Mouse (Mus musculus): ENCODE data around the gene Sema7a.

Sema7a gene

DNA sequence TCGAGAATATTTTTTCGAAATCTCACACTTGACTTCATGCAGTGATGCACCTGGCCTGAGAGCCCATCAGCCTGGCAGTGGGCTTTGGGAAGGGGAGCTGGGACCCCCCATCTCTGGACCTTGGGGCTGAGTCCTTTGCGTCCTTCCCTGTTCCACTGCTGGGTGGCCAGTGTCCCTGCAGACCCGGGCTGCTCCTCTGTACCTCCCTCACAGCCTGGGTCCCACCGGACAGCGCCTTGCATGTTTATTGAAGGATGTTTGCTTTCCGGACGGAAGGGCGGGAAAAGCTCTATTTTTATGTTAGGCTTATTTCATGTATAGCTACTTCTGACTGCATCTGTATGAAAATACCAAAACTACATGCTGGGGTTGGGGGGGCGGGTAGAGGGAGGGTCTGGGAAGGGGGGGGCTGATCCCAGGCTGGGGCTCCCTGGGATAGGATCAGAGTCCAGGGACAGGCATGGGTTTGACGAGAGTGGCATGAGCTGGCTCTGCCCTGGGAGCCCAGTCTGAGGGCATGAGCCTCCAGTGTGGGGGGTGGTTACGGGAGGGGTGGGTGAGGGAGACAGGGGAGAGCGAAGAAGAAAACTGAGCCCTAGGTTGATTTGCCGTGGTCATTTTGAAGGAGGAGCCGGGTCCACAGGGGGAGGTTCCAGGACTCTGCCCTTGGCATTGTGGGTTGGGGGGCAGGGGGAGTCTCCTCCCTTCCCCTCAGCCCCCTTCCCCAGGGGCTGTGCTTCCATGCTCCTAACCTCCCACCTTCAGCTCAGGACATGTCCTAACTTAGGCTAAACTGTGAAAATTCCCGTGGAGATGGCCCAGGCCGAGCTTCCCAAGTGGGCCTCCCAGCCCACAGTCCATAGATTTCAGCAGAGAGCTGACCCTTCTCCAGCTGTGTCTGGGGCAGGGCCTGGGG, 22.2 kb downstream of the Sema7a start:
- DNase-seq = peak; percentile 23

DNA sequence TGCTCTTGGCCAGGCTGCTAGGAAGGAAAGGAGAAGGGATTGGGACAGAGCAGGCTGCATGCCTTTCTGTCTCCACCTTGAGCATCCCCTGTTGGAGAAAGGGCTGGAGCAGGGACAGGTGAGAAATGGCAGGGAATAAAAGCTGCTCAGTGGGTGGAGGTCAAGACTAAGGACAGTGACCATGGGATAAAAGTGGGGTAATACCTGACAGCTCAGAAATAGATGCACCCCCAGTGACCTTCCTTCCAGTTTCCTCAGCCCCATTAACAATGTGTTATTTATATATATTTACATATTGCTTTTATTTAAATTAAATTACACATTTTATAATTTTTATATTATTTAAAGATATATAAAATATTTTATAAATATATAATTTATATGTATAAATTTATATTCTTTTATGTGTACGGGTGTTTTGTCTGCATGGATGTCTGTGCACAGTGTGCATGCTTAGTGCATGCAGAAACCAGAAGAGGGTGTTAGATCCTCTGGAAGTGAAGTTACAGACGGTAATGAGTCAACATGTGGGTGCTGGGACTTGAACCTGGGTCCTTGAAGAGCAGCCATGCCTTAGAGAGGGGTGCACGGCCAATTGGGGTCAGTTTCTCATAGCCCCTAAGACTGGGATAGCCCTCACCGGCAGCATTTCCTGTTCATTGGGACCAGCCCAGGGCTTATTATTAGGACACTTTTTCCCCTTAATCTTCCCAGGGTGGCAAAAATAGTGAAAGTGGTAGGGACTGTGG, 23.5 kb downstream of the Sema7a start:
- DNase-seq = no peak

DNA sequence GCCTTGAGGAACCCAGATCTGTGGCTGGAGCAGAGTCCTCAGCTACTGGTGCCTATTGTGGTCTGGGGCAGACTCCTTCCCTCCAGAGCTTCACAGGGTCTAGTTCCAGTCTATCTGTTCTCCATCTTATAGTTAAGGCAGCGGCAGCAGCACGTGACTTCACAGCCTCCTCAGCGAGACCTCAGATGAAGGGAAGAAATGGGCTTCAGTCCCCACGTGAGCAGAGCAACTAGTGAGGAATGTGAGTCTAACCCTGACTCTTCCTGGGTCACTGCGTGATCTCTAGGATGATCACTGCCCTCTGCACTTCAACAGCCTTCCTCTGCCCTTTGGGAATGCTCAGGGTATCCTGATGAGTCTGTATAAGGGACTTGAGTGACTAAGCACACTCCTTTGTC, 24.1 kb downstream of the Sema7a start:
- no peak for DNase-seq

DNA sequence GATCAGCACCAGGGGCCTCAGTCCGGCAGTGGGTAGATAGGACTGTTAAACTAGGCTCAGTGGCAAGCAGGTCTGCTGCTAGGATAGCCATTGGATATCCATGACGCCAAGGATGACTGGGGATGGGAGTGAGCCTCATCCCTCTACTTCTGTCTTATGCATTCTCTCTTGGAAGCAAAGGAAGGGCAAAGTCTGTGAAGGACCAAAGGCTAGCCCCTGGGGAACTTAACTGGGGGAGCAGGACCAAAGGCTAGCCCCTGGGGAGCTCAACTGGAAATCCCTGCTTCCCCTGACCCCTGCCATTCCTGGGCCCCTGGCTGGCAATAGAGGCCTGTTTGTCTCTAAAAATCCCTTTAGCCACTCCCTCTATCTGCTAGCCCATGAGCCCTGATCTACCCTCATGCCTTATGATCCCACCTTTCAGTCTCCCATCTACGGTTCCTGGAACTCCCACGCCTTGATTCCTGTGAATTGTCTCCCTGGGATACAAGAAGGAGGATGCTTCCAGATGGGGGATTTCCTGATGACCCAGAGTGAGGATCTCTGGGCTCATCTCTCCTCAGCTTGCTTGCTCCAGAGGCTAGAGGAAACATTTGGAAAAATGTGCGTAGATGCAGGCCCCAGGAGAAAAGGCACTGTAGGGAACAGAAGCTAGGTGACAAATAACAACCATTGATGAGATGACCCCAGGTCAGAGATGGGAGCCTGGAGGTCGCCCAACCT, 24.8 kb downstream of the Sema7a start:
- no peak for DNase-seq

DNA sequence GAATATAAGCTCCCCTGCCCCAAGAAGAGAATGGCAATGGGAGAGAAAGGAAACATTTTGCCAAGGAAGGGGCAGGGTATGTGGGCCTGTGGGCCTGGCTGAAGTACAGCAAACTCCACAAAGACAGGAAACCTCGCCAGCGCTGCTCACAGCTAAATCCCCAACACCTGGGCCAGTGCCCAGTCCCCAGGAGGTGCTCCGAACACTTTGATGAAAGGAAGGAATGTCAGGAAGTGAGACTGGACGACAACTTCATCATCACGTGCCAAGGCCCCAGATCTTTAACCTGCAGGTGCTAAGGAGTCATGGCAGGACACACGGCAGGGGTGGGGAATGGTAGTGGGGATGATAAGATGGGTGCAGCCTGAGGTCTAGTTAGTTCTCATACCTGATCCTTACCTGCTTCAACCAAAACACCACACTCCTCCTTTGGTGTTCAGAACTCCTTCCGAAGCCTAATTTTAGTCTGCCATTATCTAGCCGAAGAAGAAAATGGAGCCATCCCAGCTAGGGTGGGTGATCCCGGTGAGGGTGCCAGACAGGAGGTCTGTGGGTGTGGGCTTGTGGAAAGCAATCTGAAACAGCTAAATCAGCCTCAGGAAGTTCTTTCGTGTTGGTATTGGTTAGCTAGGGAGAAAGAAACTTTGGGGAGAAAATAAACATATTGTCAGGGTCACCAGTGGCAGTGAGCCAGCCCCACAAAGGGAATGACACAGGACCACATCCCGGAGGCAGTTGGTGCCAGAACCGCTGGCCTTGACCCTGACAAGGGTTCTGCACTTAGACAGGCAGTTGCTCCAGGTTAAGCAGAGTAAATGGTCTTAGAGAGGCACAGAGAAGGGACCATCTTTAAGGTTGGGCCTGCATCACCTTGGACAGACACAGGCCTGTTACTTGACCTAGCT, 25.6 kb downstream of the Sema7a start:
- no peak for DNase-seq

DNA sequence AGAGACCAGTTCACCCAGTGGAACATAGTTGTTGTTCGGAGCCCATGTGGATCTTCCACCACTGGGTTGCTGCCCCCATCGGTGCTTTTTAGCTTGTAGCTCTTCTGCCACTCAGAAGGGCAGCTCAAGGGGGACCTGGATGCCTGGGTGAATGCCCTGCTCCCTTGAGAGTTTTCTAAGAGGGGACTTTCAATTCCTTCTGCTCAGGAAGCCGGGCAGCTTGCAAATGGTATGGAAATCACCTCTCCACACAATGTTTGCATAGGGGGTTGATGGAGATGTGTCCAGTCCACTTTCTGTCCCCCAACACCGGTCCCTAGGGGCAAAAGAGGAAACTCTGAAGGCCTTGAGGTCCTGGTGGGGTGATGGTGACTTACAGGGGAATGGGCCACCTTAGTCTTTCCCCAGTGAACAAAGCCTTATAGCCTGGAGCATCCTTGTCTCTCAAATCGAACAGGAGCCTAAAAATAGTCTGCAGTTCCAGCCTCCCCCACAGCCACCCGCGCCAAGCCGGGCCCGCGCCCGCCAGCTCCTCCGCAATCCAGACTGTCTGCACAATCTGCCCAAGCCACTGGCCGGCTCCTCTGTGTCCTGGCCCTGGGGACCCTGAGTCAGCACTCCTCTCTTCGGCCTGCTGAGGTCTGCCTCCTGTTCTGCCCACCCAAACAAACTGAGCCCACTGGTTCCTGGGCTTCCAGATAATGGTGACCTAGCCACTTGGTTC, 27.5 kb downstream of the Sema7a start:
- peak; percentile 86 for DNase-seq

DNA sequence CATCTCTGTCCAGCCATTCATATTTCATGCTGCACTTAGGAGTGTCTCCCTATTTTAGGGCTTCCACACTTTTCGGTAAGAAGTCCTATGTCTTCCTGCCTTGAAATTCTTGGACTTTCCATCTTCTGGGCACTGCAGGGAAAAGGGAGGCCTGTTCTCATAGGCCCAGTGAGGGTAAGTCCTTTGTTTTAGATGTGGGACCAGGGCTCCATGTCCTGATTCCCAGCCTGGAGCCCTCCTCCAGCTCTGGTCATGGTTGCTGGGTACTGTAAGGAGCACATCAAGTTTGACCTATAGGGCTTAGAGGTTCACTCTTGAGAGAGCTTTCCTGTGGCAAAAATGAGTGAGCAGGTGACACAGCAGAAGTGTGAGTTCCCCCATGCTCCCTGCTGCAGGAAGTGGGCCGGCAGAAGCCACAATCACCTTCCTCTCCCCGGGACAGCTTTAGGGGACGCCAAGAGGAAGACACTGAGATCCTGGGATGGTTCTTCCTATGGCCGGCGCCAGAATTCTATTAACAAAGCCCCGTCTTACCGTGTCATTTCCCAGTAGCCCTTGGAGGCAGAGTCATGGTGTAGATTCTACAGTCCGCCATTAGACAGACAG, 28.4 kb downstream of the Sema7a start:
- no peak for DNase-seq

DNA sequence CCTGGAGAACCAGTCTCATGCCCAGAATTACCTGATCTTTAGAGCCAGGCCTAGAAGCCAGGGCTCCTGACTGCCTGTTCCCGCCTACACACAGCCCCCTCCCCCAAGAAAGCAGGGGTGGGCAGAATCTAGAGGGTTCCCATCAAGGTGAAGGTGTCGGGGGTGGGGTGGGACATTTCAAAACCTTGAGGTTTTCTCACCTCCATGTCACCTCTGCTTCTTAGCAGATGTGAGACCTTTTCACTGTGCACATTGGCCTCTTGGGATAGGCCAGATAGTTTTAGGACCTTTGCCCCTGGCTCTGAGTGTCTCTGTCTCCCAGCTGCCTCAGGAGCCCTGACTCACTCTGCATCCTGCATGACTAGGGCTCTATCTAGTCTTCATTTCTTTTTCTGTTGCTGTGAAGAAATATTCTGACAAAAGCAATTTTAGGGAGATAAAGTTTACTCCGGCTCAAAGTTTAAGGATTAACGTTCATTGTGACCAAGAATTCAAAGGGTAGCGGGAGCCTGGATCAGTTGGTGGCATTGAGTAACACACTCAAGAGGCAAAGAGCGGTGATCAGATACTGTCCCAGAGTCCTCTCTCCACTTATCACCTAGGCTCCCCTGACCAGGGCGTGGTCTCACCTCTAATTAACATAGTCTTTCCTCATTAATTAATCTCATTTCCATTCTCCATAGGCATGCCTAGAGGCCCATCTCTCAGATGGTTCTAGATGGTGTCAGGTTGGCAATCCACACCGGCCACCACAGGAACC, 29.1 kb downstream of the Sema7a start:
- no peak for DNase-seq

DNA sequence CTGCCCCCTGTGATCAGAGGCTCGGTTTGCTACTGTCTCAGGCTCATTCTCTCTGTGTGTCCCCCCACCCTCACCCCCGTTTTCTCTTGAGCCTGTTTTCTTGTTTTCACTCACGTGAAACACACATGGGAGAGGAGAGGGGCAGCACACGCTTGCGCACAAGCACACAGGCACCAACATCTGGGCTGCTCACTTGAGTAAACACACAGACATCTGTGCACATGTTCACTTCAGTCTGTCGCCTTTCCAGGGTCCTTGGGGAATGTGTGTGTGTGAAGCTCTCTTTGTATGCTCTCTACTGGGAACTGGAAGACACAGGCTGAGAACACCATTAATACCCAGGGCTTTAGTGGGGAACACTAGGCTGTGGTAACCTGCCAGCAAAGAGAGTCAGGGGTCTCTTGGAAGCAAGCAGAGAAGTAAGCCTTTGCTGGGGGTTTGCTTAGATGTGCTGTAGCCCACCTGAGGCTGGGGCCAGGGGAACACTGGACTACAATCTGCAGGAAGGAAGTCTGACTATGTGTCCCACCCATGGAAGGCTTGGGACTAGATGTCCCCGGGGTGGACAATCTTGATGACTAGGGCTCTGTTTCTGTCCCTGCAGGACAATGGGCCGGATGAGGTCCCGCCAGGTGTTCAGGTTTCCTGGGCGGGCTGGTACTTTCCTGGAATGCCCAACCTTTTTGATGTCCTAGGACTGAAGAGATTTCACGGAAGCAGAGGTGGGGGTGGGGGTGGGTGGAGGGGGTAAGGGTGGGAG, 30.0 kb downstream of the Sema7a start:
- DNase-seq = no peak

DNA sequence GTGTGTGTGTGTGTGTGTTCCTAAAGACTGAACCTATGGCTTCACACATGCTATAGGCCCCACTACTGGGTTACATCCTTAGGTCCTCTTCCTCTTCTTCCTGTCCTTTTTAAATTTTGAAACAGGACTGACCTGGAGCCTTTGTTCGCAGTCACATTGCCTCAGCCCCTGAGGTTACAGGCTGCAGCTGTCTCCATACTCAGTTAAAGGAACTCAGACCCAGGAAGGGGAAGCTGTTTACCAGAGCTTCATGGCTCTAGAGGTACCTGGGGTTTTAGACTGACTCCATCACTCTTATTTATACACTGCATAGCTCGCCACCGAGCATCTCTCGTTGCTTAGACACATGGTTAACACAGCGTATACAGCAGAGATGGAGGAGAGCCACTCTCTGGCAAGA, 31.5 kb downstream of the Sema7a start:
- DNase-seq = no peak

DNA sequence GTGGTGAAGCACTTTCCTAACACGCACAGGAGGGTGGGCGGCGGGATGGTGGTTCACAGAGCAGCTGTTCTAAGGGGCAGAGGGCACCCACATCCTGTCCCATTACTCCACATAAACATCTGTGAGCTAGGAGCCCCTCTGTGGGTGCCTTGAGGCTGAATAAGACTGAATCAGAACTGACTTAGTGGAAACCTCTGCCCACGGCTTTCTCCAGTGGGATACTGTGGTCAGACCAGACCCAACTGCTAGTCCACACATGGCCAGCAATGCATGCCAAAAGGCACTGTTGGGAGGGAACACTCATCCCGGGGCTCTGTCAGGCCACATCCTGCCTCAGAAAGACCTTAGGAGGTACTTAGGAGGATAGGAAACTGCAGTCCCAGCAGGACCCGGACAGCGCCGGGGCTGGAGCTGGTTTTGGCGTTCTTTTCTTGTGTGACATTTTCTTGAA, 32.3 kb downstream of the Sema7a start:
- DNase-seq = no peak

DNA sequence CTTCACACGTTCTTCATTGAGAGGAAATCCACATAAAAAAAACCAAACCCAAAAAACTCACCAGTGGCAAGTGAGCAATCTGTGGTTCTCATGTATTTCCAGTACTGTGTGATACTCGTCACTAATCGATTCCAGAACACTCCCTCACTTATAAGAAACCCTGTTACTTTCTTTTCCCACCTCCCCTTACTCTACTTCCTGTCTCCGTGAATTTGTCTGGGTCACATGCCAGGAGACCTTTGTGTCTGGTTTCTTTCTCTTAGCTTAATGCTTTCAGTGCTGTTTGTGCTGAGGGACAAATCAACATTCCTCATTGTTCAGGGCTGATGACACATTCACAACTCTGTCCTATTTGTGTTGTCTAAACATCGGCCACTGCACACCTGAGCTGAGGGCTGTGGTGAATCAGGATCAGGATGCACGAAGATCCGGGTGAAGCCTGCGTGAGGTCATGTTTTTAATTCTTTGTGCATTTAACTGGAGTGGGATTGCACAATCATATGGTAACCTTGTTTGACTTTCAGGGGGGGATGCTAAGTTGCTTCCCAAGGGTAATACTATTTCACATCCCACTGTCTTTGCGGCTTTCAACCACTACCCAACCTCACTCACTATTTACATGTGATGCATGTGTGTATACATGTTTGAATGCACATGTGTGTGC, 33.0 kb downstream of the Sema7a start:
- no peak for DNase-seq

DNA sequence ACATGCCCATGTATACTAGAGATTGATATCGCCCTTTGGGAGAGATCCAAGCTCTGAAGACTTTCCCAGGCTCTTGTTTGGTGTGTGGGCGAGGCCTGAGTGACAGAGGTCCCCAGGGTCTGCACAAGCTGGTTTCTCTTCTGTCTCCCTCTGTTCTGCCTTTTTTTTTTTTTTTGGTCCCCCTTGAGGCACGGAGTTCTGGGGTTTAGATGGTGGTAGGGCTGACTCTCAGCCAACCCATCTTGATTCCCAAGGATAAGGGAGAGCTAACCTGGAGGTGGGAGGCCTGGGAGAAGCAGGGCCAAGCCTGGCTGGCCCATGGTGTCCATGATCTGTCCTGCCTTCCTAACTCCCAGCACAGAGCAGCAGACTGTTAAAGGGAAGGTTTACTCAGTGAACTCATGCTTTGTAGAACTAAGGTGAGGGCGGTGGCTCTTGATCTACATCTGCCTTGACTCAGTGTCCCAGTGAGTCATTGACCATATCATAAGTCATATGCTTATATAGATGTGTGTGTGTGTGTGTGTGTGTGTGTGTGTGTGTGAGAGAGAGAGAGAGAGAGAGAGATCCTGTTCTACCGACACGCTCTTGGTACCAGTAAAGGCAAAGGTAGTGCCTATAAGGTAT, 33.6 kb downstream of the Sema7a start:
- no peak for DNase-seq

DNA sequence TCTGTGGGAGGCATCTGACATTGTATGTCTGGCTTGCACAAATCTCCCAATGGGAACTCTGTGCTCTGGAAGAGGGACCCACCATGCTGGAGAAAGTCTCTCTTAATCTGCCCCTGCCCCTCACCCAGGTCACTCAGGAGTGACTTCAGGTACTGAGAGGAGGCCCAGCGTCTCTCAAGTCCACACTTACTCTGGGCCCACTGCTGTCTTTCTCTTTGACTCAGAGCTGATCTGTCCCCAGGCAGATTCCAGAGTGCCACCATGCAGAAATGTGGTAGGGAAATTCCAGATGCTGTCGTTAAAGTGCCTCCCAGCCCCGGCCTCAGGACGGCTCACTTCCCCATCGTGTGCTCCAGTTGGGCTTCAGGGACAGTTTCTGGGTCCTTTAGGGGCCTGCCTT, 34.3 kb downstream of the Sema7a start:
- DNase-seq = no peak

DNA sequence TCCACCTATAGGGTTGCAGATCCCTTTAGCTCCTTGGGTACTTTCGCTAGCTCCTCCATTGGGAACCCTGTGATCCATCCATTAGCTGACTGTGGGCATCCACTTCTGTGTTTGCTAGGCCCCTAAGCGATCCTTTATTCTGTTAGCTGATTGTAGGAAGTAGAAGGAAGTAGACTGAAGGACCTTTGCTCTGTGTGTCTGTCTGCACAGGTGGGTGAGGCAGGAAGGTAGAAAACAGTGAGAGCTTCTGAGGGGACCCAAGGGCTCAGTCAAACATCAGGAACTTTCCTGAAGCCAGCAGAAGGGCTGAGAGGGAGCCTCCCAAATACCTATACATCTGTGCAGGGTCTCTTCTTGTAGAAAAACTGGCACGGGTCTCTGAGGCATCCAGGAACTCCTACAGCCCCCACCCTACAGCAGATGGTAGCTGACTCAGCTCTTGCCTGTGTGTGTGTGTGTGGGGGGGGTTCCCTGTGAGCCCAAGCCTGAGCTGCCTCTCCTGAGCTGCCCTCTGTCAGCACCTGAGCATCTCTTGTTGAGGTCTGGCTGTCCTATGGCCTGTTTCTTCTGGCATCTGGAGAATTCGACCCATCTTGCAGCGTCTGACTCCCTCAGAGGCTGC, 35.4 kb downstream of the Sema7a start:
- no peak for DNase-seq

DNA sequence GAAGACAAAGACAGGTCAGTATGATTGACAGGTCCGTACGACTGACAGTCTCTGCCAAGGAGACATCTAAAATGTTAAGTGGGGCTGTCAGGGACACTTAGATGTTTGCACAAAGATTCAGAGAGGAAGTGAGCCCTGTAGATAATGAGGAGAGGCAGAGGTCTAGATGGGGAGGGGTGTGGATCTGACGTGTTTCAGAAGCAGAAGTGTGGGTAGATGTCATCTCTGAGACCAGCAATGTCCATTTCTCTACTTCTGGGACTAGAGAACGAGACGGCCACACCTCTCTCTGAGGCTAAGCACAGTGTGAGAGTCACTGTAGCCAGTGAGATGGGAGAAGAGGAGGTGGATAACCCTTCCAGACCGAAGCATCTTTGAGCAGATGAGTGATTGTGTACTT, 38.1 kb downstream of the Sema7a start:
- DNase-seq = no peak

DNA sequence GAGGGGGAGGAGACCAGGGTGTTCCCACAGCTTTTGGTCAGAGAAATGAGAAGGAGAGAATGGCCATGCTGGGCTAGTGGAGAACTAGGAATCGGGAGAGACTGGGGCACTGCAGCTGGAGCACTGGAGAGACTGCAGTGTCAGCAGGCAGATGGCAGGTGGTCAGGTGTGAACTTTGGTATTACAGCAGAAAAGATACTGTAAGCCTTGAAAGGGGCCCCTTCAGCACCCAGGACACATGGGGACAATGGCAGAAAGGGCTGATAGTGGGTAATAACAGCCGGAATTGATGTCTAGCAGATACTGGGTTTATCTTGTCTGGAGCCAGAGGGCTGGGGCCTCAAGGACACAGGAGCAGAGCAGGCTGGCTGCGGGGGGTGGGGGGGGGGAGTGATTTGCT, 38.9 kb downstream of the Sema7a start:
- no peak for DNase-seq

DNA sequence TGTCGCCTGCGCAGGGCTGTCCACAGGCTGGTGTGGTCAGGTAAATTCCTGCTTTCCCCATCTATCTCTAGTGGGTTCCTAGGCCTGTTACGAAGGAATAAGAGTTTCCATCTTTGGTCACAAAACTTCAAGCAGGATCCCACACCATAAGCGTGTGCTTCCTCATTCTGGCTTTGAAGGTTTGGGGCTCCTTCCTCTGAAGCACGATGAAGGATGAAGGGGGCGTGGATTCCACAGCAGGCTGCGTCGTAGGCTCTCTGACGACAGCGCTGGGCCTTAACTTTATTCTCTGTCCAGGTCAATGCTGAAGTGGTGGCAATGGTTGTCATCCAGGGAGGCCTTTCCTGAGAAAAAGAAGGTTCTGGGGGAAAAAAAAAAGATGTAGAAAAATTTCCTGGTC, 40.7 kb downstream of the Sema7a start:
- DNase-seq = no peak

All from cerebellum, adult 9-11 months (tissue).